Mouse (Mus musculus) E14TG2a.4 (cell line): Measurements from ENCODE around the gene Csnk2a1.
A peak's percentile ranks its signal among the peaks of the same experiment; 100 is the strongest.
"Not testable (repeated sequence)": the region's sequence is repeated elsewhere in the genome, so short reads cannot be mapped to it uniquely, and the experiment has no call there.

Experiments
- H3K27me3 ChIP-seq: 2 replicates; pipeline ENCODE4 v1.6.1; 2014; ENCODE audit warnings: low read length, control low read depth; ENCODE audit not compliant: insufficient read depth
- H3K36me3 ChIP-seq: 2 replicates; pipeline ENCODE4 v1.6.1; 2014; ENCODE audit warnings: low read length, control low read depth; ENCODE audit not compliant: insufficient read depth
- H3K4me1 ChIP-seq: replicated peaks from 2 replicates; pipeline ENCODE4 v1.6.1; 2014; ENCODE audit warnings: low read depth, low read length, control low read depth
- H3K4me3 ChIP-seq: replicated peaks from 2 replicates; pipeline ENCODE4 v1.5.1; 2014; ENCODE audit warnings: mild to moderate bottlenecking, low read length
- H3K9me3 ChIP-seq: 2 replicates; pipeline ENCODE4 v1.6.1; 2014; ENCODE audit warnings: low read length, control low read depth
- CTCF ChIP-seq: conservative IDR thresholded peaks from 2 replicates; pipeline ENCODE4 v1.5.1; 2014; ENCODE audit warnings: low read length
- NANOG ChIP-seq: IDR thresholded peaks from 2 replicates; pipeline ENCODE4 v1.6.1; 2014; ENCODE audit warnings: borderline replicate concordance, low read length, mixed read lengths
- POU5F1 ChIP-seq: IDR thresholded peaks from 2 replicates; pipeline ENCODE4 v1.6.1; 2014; ENCODE audit warnings: low read length, borderline replicate concordance

Csnk2a1 gene

GRCm38 (mm10) chr2:152190161-152190560, 36.5 kb upstream of the Csnk2a1 start:
- H3K36me3 ChIP-seq = peaks cover 17% of the 10 kb centered on the region
- H3K4me1 ChIP-seq = peaks cover 65% of the 10 kb centered on the region
- TF ChIP-seq CTCF (no peak), NANOG (no peak), POU5F1 (no peak)
- peak overlapping the region; percentile 81 for H3K4me3 ChIP-seq
- no peaks in the 10 kb centered on the region for H3K27me3 ChIP-seq
- H3K9me3 ChIP-seq = no peaks in the 10 kb centered on the region

DNA sequence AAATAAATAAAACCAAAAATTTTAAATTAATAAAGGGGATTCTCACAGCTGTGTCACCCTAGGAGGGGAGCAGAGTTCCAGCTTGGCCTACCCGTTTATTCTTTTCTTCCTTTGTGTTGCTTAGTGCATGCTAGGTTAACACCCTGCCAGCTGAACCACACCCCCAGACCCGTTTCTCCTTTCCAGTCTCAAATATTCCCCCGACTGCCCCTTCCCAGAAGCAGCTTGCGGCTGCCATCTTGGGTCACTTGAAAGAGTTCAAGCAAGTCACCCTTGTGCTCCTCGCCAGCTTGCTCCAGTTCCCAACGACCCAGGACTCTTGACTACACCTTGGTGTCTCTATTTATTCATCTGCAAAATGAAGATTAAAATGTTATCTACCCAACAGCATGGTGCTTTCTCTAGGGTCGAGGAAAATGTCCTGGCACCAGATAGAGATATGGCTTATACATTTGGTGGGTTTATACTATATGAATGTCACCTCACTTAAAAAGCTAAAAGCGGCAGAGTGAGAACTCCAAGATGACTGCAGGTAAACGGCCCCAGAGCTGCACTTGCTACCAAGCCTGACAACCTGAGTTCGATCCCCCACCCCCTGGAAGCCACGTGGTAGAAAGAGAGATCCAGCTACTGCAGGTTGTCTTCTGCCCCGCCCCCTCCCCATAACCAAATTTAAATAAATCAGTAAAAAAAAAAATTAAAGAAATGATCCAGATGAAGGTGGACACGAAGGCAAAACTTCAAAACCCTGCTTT, 33.9 kb upstream of the Csnk2a1 start:
- no peaks in the 10 kb centered on the region for H3K36me3 ChIP-seq
- no peak for TF ChIP-seq POU5F1
- TF ChIP-seq NANOG = no peak
- no peak for TF ChIP-seq CTCF
- H3K4me3 ChIP-seq = no peak overlapping the region
- H3K9me3 ChIP-seq = no peaks in the 10 kb centered on the region
- peaks cover 73% of the 10 kb centered on the region for H3K4me1 ChIP-seq
- no peaks in the 10 kb centered on the region for H3K27me3 ChIP-seq

DNA sequence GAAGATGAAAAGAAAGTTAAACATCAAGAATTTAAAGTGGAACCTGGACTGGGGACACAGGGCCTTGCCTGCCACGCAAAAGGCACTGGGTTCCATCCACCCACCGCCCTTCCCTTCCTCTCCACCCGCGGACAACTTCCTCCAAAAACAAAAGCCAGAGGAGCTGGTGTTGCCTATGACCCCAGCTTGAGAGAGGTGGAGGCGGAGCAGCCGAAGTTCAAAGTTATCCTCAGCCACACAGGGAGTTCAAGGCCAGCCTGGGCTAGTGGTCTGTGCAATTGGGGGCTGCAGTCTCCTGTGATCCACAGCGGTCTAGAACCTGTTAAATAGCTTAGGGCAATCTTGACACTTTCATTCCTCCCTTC, 33.3 kb upstream of the Csnk2a1 start:
- peaks cover 71% of the 10 kb centered on the region for H3K4me1 ChIP-seq
- H3K9me3 ChIP-seq = no peaks in the 10 kb centered on the region
- TF ChIP-seq CTCF = no peak
- no peak for TF ChIP-seq POU5F1
- TF ChIP-seq NANOG = no peak
- H3K4me3 ChIP-seq = no peak overlapping the region
- no peaks in the 10 kb centered on the region for H3K27me3 ChIP-seq
- no peaks in the 10 kb centered on the region for H3K36me3 ChIP-seq

- Histone ChIP-seq H3K27me3 (no peaks in the 10 kb centered on the region), H3K4me3 (no peak overlapping the region), H3K4me1 (peaks cover 58% of the 10 kb centered on the region), H3K36me3 (no peaks in the 10 kb centered on the region), H3K9me3 (no peaks in the 10 kb centered on the region)
- TF ChIP-seq CTCF (no peak), POU5F1 (no peak), NANOG (no peak)
Measured at GRCm38 (mm10) chr2:152194586-152194985, 32.1 kb upstream of the Csnk2a1 start.

GRCm38 (mm10) chr2:152196896-152197295, 29.7 kb upstream of the Csnk2a1 start:
- no peaks in the 10 kb centered on the region for H3K36me3 ChIP-seq
- no peaks in the 10 kb centered on the region for H3K27me3 ChIP-seq
- H3K4me3 ChIP-seq = no peak overlapping the region
- peaks cover 40% of the 10 kb centered on the region for H3K4me1 ChIP-seq
- H3K9me3 ChIP-seq = no peaks in the 10 kb centered on the region
- TF ChIP-seq CTCF = no peak
- no peak for TF ChIP-seq POU5F1
- no peak for TF ChIP-seq NANOG

DNA sequence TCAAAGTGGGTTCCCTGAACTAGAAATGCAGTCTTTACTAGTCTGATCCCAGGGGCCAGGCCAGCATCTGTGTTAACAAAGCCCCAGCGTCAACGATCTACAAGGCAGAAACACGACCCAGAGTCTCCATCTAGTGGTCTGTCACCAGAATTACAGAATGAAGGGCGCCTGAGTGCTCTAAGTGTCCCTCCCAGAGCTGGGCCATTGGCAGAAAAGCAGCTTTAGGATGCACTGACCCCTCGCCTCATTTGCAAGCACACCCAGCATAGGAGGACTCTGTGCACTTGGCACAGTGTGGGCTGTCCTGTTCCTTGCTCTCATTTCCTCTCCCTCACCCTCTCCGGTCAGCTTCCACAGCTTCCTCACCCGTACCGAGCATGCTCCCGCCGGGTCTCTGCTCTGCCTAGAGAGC, 29.3 kb upstream of the Csnk2a1 start:
- TF ChIP-seq CTCF = peak; percentile 68
- TF ChIP-seq POU5F1 = no peak

GRCm38 (mm10) chr2:152206139-152206538, 20.5 kb upstream of the Csnk2a1 start:
- H3K4me1 ChIP-seq, H3K27me3 ChIP-seq, H3K36me3 ChIP-seq, H3K4me3 ChIP-seq: not testable (repeated sequence)
- peaks cover 46% of the 10 kb centered on the region for H3K9me3 ChIP-seq

More for the DNA sequence above, 29.3 kb upstream of the Csnk2a1 start:
- H3K27me3 ChIP-seq = no peaks in the 10 kb centered on the region
- H3K36me3 ChIP-seq = no peaks in the 10 kb centered on the region
- H3K4me3 ChIP-seq = no peak overlapping the region
- peaks cover under 1% of the 10 kb centered on the region for H3K9me3 ChIP-seq
- H3K4me1 ChIP-seq = peaks cover 39% of the 10 kb centered on the region

DNA sequence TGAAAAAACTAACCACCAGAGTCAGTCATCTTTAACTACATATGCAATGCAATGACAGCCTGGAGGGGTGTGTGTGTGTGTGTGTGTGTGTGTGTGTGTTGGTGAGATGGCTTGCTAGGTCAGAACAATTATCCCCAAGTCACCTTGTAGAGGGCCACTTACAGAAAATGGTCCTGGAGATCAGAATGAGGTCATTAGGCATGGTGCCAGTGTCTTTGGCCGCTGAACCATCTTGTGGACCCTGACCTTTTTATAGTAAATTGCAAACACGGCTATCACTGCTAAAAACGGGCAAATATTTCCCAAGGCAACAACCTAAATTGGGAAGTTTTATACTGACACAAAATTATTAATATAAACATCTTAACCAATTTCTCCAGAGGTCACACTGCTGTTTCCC, 14.8 kb upstream of the Csnk2a1 start:
- H3K27me3 ChIP-seq = no peaks in the 10 kb centered on the region
- H3K4me3 ChIP-seq = no peak overlapping the region
- H3K4me1 ChIP-seq = no peaks in the 10 kb centered on the region
- no peaks in the 10 kb centered on the region for H3K36me3 ChIP-seq
- TF ChIP-seq CTCF = no peak
- TF ChIP-seq POU5F1 = no peak
- TF ChIP-seq NANOG = no peak
- H3K9me3 ChIP-seq = peaks cover 35% of the 10 kb centered on the region

- Histone ChIP-seq H3K27me3 (no peaks in the 10 kb centered on the region), H3K4me3 (no peak overlapping the region), H3K36me3 (no peaks in the 10 kb centered on the region), H3K9me3 (peaks cover 29% of the 10 kb centered on the region), H3K4me1 (peaks cover 4% of the 10 kb centered on the region)
- no peak for TF ChIP-seq NANOG
- no peak for TF ChIP-seq CTCF
- no peak for TF ChIP-seq POU5F1
Measured at GRCm38 (mm10) chr2:152216975-152217374, 9.7 kb upstream of the Csnk2a1 start.
